Mouse (Mus musculus): ENCODE measurements around the gene Fgfr1op.

Fgfr1op gene

GRCm38 (mm10) chr17:8225166-8225565, 59.9 kb downstream of the Fgfr1op start:
- DNase-seq (ENCODE audit: low read depth in 1 of 2, low spot score in 2 of 2): peak; percentile 39 to 60

DNA sequence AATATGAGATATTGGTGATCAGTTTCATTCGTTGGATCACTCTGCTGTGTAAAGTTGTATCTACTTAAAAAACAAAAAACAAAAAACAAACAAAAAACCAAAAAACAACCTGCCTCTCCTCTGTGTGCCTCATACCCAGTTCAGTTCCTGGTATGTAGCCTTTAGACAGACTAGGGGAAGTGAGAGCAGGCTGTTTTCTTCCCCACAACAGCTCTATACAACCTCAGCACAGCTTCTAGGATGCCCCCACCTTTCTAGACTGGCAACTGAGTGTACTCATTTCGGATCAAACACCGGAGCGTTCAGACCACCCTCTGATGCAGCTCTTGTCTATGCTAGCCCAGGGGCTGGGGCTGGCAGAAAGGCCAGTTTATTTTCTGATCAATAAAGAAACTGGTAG, 60.4 kb downstream of the Fgfr1op start:
- DNase-seq (ENCODE audit: low read depth in 1 of 2, low spot score in 2 of 2): peak in 1 of 2 experiments; percentile 36

DNA sequence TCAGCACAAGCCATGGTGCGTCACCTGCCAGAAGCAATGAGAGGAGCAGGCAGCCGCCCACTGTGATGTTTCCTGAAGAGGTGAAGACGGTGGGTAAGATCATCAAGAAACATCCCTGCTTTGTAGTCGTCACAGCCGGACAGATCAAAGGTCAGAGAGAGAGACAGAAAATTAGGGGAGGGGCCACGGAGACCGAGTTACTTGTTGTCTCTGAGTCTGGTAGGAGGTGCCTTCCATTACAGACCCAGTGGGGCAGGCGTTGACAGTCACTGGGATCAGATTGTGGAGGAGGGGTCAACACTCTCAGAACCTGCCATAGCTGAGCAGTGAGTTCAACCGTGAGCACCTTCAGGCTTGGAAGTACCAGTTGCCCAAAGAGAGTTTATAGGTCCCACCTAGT, 63.3 kb downstream of the Fgfr1op start:
- DNase-seq (ENCODE audit: low read depth in 1 of 2, low spot score in 2 of 2): no peak

GRCm38 (mm10) chr17:8229607-8230006, 64.3 kb downstream of the Fgfr1op start:
- no peak for DNase-seq (ENCODE audit: low read depth in 1 of 2, low spot score in 2 of 2)

DNA sequence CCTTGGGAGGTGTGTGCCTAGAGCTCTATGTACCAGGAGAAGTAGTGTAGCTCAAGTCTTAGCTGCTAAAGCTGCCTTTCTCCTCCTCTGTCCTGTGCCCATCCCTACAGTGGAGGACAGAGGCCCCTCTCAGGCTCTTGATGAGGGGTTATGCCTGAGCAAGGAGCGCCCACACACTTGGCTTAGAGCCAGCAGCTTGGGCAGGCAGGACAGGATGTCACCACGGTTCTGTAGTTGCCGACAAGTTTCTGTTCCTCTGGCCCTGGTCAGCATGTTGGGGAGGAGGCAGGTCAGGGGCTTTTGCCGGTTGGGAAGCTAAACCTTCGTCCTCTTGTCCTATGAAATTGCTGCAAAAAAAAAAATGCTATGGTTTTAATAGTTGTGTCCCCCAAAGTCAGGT, 66.8 kb downstream of the Fgfr1op start:
- DNase-seq (ENCODE audit: low read depth in 1 of 2, low spot score in 2 of 2): peak; percentile 28 to 59

- DNase-seq (ENCODE audit: low read depth in 1 of 2, low spot score in 2 of 2): peak in 1 of 2 experiments; percentile 10
These were observed 68.4 kb downstream of the Fgfr1op start for GRCm38 (mm10) chr17:8233618-8234214.

- no peak for DNase-seq (ENCODE audit: low read depth in 1 of 2, low spot score in 2 of 2)
These were observed 69.2 kb downstream of the Fgfr1op start for GRCm38 (mm10) chr17:8234537-8234936.

GRCm38 (mm10) chr17:8235743-8236142, 70.4 kb downstream of the Fgfr1op start, which contains the start of gene Ccr6:
TSS of gene Ccr6 (plus strand) at chr17:8236043.
- DNase-seq (ENCODE audit: low read depth in 1 of 2, low spot score in 2 of 2): no peak

- DNase-seq (ENCODE audit: low read depth in 1 of 2, low spot score in 2 of 2): no peak
These were observed 72.9 kb downstream of the Fgfr1op start for GRCm38 (mm10) chr17:8238012-8238710.

DNA sequence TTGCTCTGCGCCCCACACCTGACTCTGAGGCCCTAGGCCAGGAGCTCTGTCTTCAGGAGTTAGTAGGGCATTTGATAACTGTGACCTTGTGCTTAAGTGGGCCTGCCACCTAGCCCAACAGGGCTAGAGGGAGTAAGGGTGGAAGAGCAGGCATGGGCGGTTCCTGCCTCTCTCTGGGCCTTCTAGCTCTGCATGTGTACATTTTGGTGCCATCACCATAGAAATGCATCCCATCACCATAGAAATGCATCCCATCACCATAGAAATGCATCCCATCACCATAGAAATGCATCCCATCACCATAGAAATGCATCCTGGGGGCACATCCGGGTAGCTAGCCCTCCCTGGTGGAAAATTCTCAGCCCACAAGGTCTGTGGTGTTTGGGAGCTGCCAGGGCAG, 74.3 kb downstream of the Fgfr1op start:
- DNase-seq (ENCODE audit: low read depth in 1 of 2, low spot score in 2 of 2): no peak

- DNase-seq (ENCODE audit: low read depth in 1 of 2, low spot score in 2 of 2): no peak
These were observed 75.2 kb downstream of the Fgfr1op start for GRCm38 (mm10) chr17:8240517-8240916.

DNA sequence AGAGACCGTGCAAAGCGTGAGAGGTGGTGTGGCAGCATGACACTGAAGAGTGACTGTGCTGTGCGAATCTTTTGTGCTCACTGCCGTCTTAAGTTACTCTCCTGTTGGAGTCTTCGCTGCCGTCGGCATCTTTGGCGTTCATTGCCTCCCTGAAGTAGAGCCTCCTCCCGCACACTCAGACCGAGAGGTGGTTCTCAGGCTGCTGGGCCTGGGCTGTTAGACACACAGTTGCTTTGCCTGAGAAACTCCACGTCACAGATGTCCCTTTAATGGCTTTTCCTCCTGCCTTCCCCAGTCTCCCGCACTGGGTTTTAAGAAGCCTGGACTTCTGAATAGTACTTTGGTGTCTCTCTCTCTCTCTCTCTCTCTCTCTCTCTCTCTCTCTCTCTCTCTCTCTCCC, 76.3 kb downstream of the Fgfr1op start:
- no peak for DNase-seq (ENCODE audit: low read depth in 1 of 2, low spot score in 2 of 2)

DNA sequence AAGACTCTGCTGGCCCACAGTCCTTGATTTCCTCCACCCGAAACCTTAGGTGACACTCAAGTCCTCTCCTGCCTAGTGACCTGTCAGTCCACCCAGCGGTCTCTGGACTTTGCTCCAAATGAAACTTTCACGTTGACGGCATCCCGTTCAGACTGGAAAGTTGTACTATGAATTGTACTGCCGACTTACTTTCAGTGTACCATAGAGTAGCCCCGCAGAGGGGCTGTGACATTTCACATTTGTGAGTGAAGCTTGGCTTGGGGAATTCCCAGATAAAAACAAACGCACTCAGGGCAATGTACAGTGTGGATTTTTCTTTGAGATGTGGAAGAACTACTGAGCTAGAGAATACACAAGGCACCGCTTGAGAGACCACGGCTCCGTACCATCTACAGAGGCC, 76.9 kb downstream of the Fgfr1op start:
- DNase-seq (ENCODE audit: low read depth in 1 of 2, low spot score in 2 of 2): no peak

GRCm38 (mm10) chr17:8244124-8244523, 78.8 kb downstream of the Fgfr1op start:
- no peak for DNase-seq (ENCODE audit: low read depth in 1 of 2, low spot score in 2 of 2)

- no peak for DNase-seq (ENCODE audit: low read depth in 1 of 2, low spot score in 2 of 2)
These were observed 80.9 kb downstream of the Fgfr1op start for GRCm38 (mm10) chr17:8246102-8246754.
